Mouse (Mus musculus): ENCODE results near the gene Myo5a.

DNA sequence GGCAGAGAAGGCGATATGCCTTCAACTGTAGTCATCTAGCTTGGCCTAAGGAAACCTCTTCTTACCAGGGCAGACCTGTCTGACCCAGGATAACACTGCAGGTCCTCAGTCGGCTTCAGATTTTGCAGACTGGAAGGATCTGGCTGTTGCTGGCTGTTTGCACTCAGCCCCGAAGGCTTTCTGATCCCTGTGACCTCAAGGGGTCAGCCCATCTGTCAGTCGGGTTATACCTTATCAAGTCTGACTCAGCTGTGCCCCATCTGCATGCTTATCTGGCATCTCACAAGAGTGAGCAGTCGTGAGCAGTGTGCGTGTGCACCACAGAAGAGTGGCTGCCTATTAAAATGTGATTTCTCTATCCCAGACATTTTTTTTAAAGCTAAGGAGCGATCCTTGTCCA lies 46.7 kb upstream of the Myo5a start:
- TF ChIP-seq CTCF (IDR thresholded peaks at IDR 0.05; ENCODE audit: low read depth) (no peak), EP300 (IDR thresholded peaks at IDR 0.05; ENCODE audit: low read depth) (no peak)
